Mouse (Mus musculus): ENCODE results near the gene Xrcc6. TPM values are rescaled to one million over a fixed set of nuclear protein-coding genes. Genes with fewer than 3 reads are reported as not detected.

The Xrcc6 gene
- 67.2 TPM for polyA plus RNA-seq (2014; fragmentation: Illumina TruSeq; extraction: RNeasy Lipid Tissue Mini Kit (QIAGEN cat#74804); ENCODE audit: low read depth, low replicate concordance)

GRCm38 (mm10) chr15:81987646-81988045, at the start of gene Xrcc6:
Xrcc6 (plus strand) TSS chr15:81987835.

GRCm38 (mm10) chr15:81960171-81961077, 27.2 kb upstream of the Xrcc6 start, which contains the start of gene Pmm1:
Pmm1 (minus strand) TSS chr15:81960930.

GRCm38 (mm10) chr15:81980321-81980720, 7.3 kb upstream of the Xrcc6 start, which contains the start of gene 1700029P11Rik:
1700029P11Rik (plus strand) TSS chr15:81980540.

GRCm38 (mm10) chr15:82033762-82034161, 46.1 kb downstream of the Xrcc6 start, which contains the start of gene Desi1:
Desi1 (minus strand) TSS chr15:82033862.

GRCm38 (mm10) chr15:82047080-82047883, 59.6 kb downstream of the Xrcc6 start, which contains the start of gene Snu13:
Snu13 (minus strand) TSS chr15:82047598.

GRCm38 (mm10) chr15:82058719-82059201, 71.1 kb downstream of the Xrcc6 start, which contains the start of gene 4930407I10Rik:
4930407I10Rik (plus strand) TSS chr15:82059151.

GRCm38 (mm10) chr15:82069898-82070297, 82.3 kb downstream of the Xrcc6 start, which contains the start of gene Mei1:
Mei1 (plus strand) TSS chr15:82069996.

Other genes starting within 250 kb of the Xrcc6 start
- gene Zc3h7b, start 242.8 kb upstream of the Xrcc6 start, polyA plus RNA-seq (2014; fragmentation: Illumina TruSeq; extraction: RNeasy Lipid Tissue Mini Kit (QIAGEN cat#74804); ENCODE audit: low read depth, low replicate concordance), result 7.0 TPM
- 5.6 TPM for gene Rangap1, start 242.3 kb upstream of the Xrcc6 start, polyA plus RNA-seq (2014; fragmentation: Illumina TruSeq; extraction: RNeasy Lipid Tissue Mini Kit (QIAGEN cat#74804); ENCODE audit: low read depth, low replicate concordance)
- 21.2 TPM for gene Tef, start 185.4 kb upstream of the Xrcc6 start, polyA plus RNA-seq (2014; fragmentation: Illumina TruSeq; extraction: RNeasy Lipid Tissue Mini Kit (QIAGEN cat#74804); ENCODE audit: low read depth, low replicate concordance)
- gene Tob2, start 129.0 kb upstream of the Xrcc6 start, polyA plus RNA-seq (2014; fragmentation: Illumina TruSeq; extraction: RNeasy Lipid Tissue Mini Kit (QIAGEN cat#74804); ENCODE audit: low read depth, low replicate concordance), result 8.8 TPM
- gene Phf5a, start 115.9 kb upstream of the Xrcc6 start, polyA plus RNA-seq (2014; fragmentation: Illumina TruSeq; extraction: RNeasy Lipid Tissue Mini Kit (QIAGEN cat#74804); ENCODE audit: low read depth, low replicate concordance), result 18.2 TPM
- gene Aco2, start 115.5 kb upstream of the Xrcc6 start, polyA plus RNA-seq (2014; fragmentation: Illumina TruSeq; extraction: RNeasy Lipid Tissue Mini Kit (QIAGEN cat#74804); ENCODE audit: low read depth, low replicate concordance), result 87.4 TPM
- 0.41 TPM for gene Polr3h, start 61.6 kb upstream of the Xrcc6 start, polyA plus RNA-seq (2014; fragmentation: Illumina TruSeq; extraction: RNeasy Lipid Tissue Mini Kit (QIAGEN cat#74804); ENCODE audit: low read depth, low replicate concordance)
- 0.19 TPM for gene Csdc2, start 51.1 kb upstream of the Xrcc6 start, polyA plus RNA-seq (2014; fragmentation: Illumina TruSeq; extraction: RNeasy Lipid Tissue Mini Kit (QIAGEN cat#74804); ENCODE audit: low read depth, low replicate concordance)
- 2.9 TPM for gene Pmm1, start 26.9 kb upstream of the Xrcc6 start, polyA plus RNA-seq (2014; fragmentation: Illumina TruSeq; extraction: RNeasy Lipid Tissue Mini Kit (QIAGEN cat#74804); ENCODE audit: low read depth, low replicate concordance)
- not detected for gene 1700029P11Rik, start 7.3 kb upstream of the Xrcc6 start, polyA plus RNA-seq (2014; fragmentation: Illumina TruSeq; extraction: RNeasy Lipid Tissue Mini Kit (QIAGEN cat#74804); ENCODE audit: low read depth, low replicate concordance)
- 10.5 TPM for gene Desi1, start 46.0 kb downstream of the Xrcc6 start, polyA plus RNA-seq (2014; fragmentation: Illumina TruSeq; extraction: RNeasy Lipid Tissue Mini Kit (QIAGEN cat#74804); ENCODE audit: low read depth, low replicate concordance)
- gene Snu13, start 59.8 kb downstream of the Xrcc6 start, polyA plus RNA-seq (2014; fragmentation: Illumina TruSeq; extraction: RNeasy Lipid Tissue Mini Kit (QIAGEN cat#74804); ENCODE audit: low read depth, low replicate concordance), result 306 TPM
- not detected for gene 4930407I10Rik, start 71.3 kb downstream of the Xrcc6 start, polyA plus RNA-seq (2014; fragmentation: Illumina TruSeq; extraction: RNeasy Lipid Tissue Mini Kit (QIAGEN cat#74804); ENCODE audit: low read depth, low replicate concordance)
- not detected for gene Mei1, start 82.2 kb downstream of the Xrcc6 start, polyA plus RNA-seq (2014; fragmentation: Illumina TruSeq; extraction: RNeasy Lipid Tissue Mini Kit (QIAGEN cat#74804); ENCODE audit: low read depth, low replicate concordance)
- gene Ccdc134, start 140.1 kb downstream of the Xrcc6 start, polyA plus RNA-seq (2014; fragmentation: Illumina TruSeq; extraction: RNeasy Lipid Tissue Mini Kit (QIAGEN cat#74804); ENCODE audit: low read depth, low replicate concordance), result 2.9 TPM
- gene Srebf2, start 159.3 kb downstream of the Xrcc6 start, polyA plus RNA-seq (2014; fragmentation: Illumina TruSeq; extraction: RNeasy Lipid Tissue Mini Kit (QIAGEN cat#74804); ENCODE audit: low read depth, low replicate concordance), result 19.9 TPM
- not detected for gene Shisa8, start 225.0 kb downstream of the Xrcc6 start, polyA plus RNA-seq (2014; fragmentation: Illumina TruSeq; extraction: RNeasy Lipid Tissue Mini Kit (QIAGEN cat#74804); ENCODE audit: low read depth, low replicate concordance)
- 3.3 TPM for gene Tnfrsf13c, start 236.5 kb downstream of the Xrcc6 start, polyA plus RNA-seq (2014; fragmentation: Illumina TruSeq; extraction: RNeasy Lipid Tissue Mini Kit (QIAGEN cat#74804); ENCODE audit: low read depth, low replicate concordance)